Mouse (Mus musculus) heart, adult 2 months (tissue): Measurements from ENCODE around the gene D630045J12Rik.

Source experiments
- CTCF ChIP-seq: fragments of 200-600 bp; IDR thresholded peaks from 2 replicates; pipeline ENCODE4 v1.8.1; 2022; ENCODE audit warnings: antibody characterized with exemption, mild to moderate bottlenecking, moderate library complexity
- POLR2A ChIP-seq: fragments of 200-500 bp; IDR thresholded peaks from 2 replicates; pipeline ENCODE4 v1.6.1; 2011; ENCODE audit warnings: mild to moderate bottlenecking, low read depth, low read length, control low read depth; ENCODE audit not compliant: insufficient read depth

- peak; percentile 49 for TF ChIP-seq POLR2A
- 0 out of 2 replicates have a peak, but pooled peaks have one; percentile 4 for TF ChIP-seq CTCF
Measured at GRCm38 (mm10) chr6:38298761-38299401, 45.1 kb upstream of the D630045J12Rik start, which contains the start of gene Zc3hav1l.
